Mouse (Mus musculus) duodenum, adult 2 months (tissue): Measurements from ENCODE around the gene Gm6882. TPM values are rescaled to one million over a fixed set of nuclear protein-coding genes. Genes with fewer than 3 reads are reported as not detected.

Source experiments
- polyA plus RNA-seq: library from polyadenylated mRNA; depleted of rRNA; stranded (reverse); fragments of >200 nt; gene quantifications from 2 replicates; pipeline ENCODE4 v1.2.3, GENCODE M21; 2012; ENCODE audit warnings: low replicate concordance; rRNA removed

Gene Gm6882
- not detected in 2 replicates for polyA plus RNA-seq

DNA sequence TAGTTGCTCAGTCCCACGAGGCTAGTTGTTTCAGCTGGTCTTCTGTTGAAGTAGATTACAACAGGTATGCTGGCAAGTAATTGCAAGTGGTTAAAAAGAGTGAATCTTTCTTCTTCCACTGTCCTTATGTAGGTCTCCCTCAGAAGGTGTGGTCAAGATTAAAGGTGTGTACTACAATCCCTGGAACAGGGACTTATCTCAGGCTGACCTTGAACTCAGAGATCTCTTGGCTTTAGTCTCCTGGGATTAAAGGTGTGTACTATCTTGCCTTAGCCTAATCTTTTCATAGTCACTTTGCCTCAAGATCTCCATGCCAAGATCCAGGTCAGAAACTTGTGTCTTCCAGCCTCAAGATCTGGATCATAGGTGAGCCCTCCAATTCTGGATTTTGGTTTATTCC is at the start of gene Gm6882:
Gene Gm6882, minus strand, starts transcription at position 101 of the 400 bp plus-strand sequence.

Other genes with a start within 250 kb of the Gm6882 start
- not detected in 2 replicates for gene Gm5157, start 242.3 kb downstream of the Gm6882 start, polyA plus RNA-seq
- not detected in 2 replicates for gene Vmn1r124, start 172.1 kb downstream of the Gm6882 start, polyA plus RNA-seq
- not detected in 2 replicates for gene Vmn1r125, start 160.6 kb downstream of the Gm6882 start, polyA plus RNA-seq
- gene Vmn1r126, start 131.3 kb downstream of the Gm6882 start, polyA plus RNA-seq, result not detected in 2 replicates
- gene Vmn1r127, start 112.9 kb downstream of the Gm6882 start, polyA plus RNA-seq, result not detected in 2 replicates
- gene Vmn1r128, start 83.4 kb downstream of the Gm6882 start, polyA plus RNA-seq, result not detected in 2 replicates
- not detected in 2 replicates for gene Vmn1r129, start 71.5 kb downstream of the Gm6882 start, polyA plus RNA-seq
- gene Vmn1r130, start 79.0 kb upstream of the Gm6882 start, polyA plus RNA-seq, result not detected in 2 replicates
- gene Vmn1r131, start 113.3 kb upstream of the Gm6882 start, polyA plus RNA-seq, result not detected in 2 replicates
- gene Vmn1r132, start 181.3 kb upstream of the Gm6882 start, polyA plus RNA-seq, result not detected in 2 replicates